Mouse (Mus musculus): ENCODE data around the gene Lrrc2.

Lrrc2 gene

GRCm38 (mm10) chr9:110947900-110948299 is 3.4 kb upstream of the Lrrc2 start:
- DNase-seq (ENCODE audit: low read depth, low spot score): peak; percentile 92

- DNase-seq (ENCODE audit: low read depth, low spot score): no peak
Observed at GRCm38 (mm10) chr9:110948813-110949310, 2.5 kb upstream of the Lrrc2 start.

- DNase-seq (ENCODE audit: low read depth, low spot score): no peak
Observed at GRCm38 (mm10) chr9:110950109-110950508, 1.2 kb upstream of the Lrrc2 start.

GRCm38 (mm10) chr9:110951866-110952265 is 521 bp downstream of the Lrrc2 start:
- no peak for DNase-seq (ENCODE audit: low read depth, low spot score)

- no peak for DNase-seq (ENCODE audit: low read depth, low spot score)
Observed at GRCm38 (mm10) chr9:110952398-110952797, 1.1 kb downstream of the Lrrc2 start.

GRCm38 (mm10) chr9:110952931-110953549 is 1.7 kb downstream of the Lrrc2 start:
- peak; percentile 50 for DNase-seq (ENCODE audit: low read depth, low spot score)

- peak; percentile 79 for DNase-seq (ENCODE audit: low read depth, low spot score)
Observed at GRCm38 (mm10) chr9:110953550-110954461, 2.5 kb downstream of the Lrrc2 start.

GRCm38 (mm10) chr9:110954681-110955445 is 3.5 kb downstream of the Lrrc2 start:
- DNase-seq (ENCODE audit: low read depth, low spot score): no peak

GRCm38 (mm10) chr9:110955962-110956361 is 4.6 kb downstream of the Lrrc2 start:
- no peak for DNase-seq (ENCODE audit: low read depth, low spot score)

- DNase-seq (ENCODE audit: low read depth, low spot score): no peak
Observed at GRCm38 (mm10) chr9:110959669-110960068, 8.3 kb downstream of the Lrrc2 start.

GRCm38 (mm10) chr9:110960230-110961149 is 9.1 kb downstream of the Lrrc2 start:
- DNase-seq (ENCODE audit: low read depth, low spot score): peak; percentile 71

- no peak for DNase-seq (ENCODE audit: low read depth, low spot score)
Observed at GRCm38 (mm10) chr9:110961386-110961785, 10.0 kb downstream of the Lrrc2 start.

- no peak for DNase-seq (ENCODE audit: low read depth, low spot score)
Observed at GRCm38 (mm10) chr9:110963566-110964115, 12.3 kb downstream of the Lrrc2 start.

GRCm38 (mm10) chr9:110965062-110965909 is 13.9 kb downstream of the Lrrc2 start:
- DNase-seq (ENCODE audit: low read depth, low spot score): peak; percentile 94

- no peak for DNase-seq (ENCODE audit: low read depth, low spot score)
Observed at GRCm38 (mm10) chr9:110965910-110966231, 14.5 kb downstream of the Lrrc2 start.

- peak; percentile 89 for DNase-seq (ENCODE audit: low read depth, low spot score)
Observed at GRCm38 (mm10) chr9:110979411-110979810, 28.1 kb downstream of the Lrrc2 start.

GRCm38 (mm10) chr9:110982351-110982750 is 31.0 kb downstream of the Lrrc2 start:
- no peak for DNase-seq (ENCODE audit: low read depth, low spot score)

- peak; percentile 71 for DNase-seq (ENCODE audit: low read depth, low spot score)
Observed at GRCm38 (mm10) chr9:110984096-110984495, 32.8 kb downstream of the Lrrc2 start.

GRCm38 (mm10) chr9:110985541-110985940 is 34.2 kb downstream of the Lrrc2 start:
- DNase-seq (ENCODE audit: low read depth, low spot score): no peak

- DNase-seq (ENCODE audit: low read depth, low spot score): no peak
Observed at GRCm38 (mm10) chr9:110985951-110986350, 34.6 kb downstream of the Lrrc2 start.

All from ZHBTc4 (cell line).